11 mouse cellular contexts compared by ENCODE assay signal in the genomic region with DNA sequence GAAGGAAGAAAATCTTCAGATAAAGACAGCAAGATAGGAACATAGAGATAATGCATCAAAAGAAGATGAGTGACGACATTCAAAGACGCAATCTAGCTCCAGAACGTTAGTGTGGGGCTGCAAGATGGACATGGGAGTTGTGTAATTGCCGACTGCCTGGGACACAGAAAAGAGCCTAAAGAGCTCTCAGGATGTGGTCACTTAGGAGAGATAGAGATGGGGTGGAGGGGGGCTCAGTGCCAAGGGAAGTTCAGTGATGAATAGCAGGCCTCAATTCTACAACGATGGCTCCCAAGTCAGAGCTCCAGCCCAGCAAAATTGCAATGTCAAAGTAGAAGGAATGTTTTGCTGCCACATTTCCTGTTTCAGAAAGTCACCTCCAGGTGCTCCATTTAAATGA.
"Had no signal": no experiment of that assay in that cellular context is flagged by ENCODE, and none has a peak within 500 bp of the region (broad histone marks: within the 10 kb centered on the region; RNA-seq: fewer than 3 reads in every experiment).

No protein-coding gene starts in this region.

- H3K9ac ChIP-seq: kidney, embryonic 15.5 days; limb, embryonic 12.5 days; liver, embryonic 14.5 days; neural tube, embryonic 12.5 days had no signal

- H3K4me2 ChIP-seq: kidney, embryonic 15.5 days; limb, embryonic 12.5 days; neural tube, embryonic 12.5 days had no signal

- H3K27me3 ChIP-seq: limb, embryonic 12.5 days; neural tube, embryonic 12.5 days had no signal

- H3K27ac ChIP-seq: kidney, embryonic 15.5 days; limb, embryonic 12.5 days; liver, embryonic 14.5 days; neural tube, embryonic 12.5 days; stomach, postnatal 0 days had no signal

- H3K4me3 ChIP-seq: kidney, embryonic 15.5 days; limb, embryonic 12.5 days; neural tube, embryonic 12.5 days had no signal

- H3K4me1 ChIP-seq: kidney, embryonic 15.5 days; neural tube, embryonic 12.5 days had no signal

- H3K9me3 ChIP-seq: kidney, embryonic 15.5 days; limb, embryonic 12.5 days; neural tube, embryonic 12.5 days had no signal

- DNase-seq: kidney, postnatal 25 days; layer of hippocampus, adult 9-11 months; layer of hippocampus, postnatal 36 days; liver; lung, adult 18-20 months; midbrain, embryonic 14.5 days had no signal

- H3K36me3 ChIP-seq: kidney, embryonic 15.5 days; limb, embryonic 12.5 days; neural tube, embryonic 12.5 days had no signal
